ENCODE assay signal across 8 mouse cellular contexts in genomic region chr4:118260551-118261267, GRCm38 (mm10). TPM values are rescaled to one million over a fixed set of nuclear protein-coding genes. Genes with fewer than 3 reads are reported as not detected.
DNase-seq lines count a peak whose midpoint lies in the region; ATAC-seq and TF ChIP-seq lines count a peak whose summit lies in the region.

No protein-coding gene starts in this region.

- H3K4me1 ChIP-seq in forebrain, embryonic 14.5 days (ENCODE audit: control insufficient read depth, insufficient read depth, low read length) = peaks cover 57% of the 10 kb centered on the region
- H3K4me1 ChIP-seq in hindbrain, embryonic 13.5 days (replicated peaks) = peaks cover 91% of the 10 kb centered on the region
- peaks cover 5% of the 10 kb centered on the region; the same call in 1 of the 2 replicates for H3K4me1 ChIP-seq in lung, postnatal 0 days (ENCODE audit: insufficient read depth, low read depth, low read length)

- peak overlapping the region; percentile 66 for H3K9ac ChIP-seq in forebrain, embryonic 14.5 days (ENCODE audit: low read length)
- peak overlapping the region; percentile 77 for H3K9ac ChIP-seq in hindbrain, embryonic 13.5 days
- no peak overlapping the region for H3K9ac ChIP-seq in lung, postnatal 0 days (replicated peaks; ENCODE audit: low read depth)

- TF ChIP-seq CTCF in lung, postnatal 0 days (IDR thresholded peaks at IDR 0.05) = no peak

- peaks cover 24% of the 10 kb centered on the region for H3K36me3 ChIP-seq in forebrain, embryonic 14.5 days (ENCODE audit: control insufficient read depth, insufficient read depth, low read length)
- H3K36me3 ChIP-seq in hindbrain, embryonic 13.5 days = peaks cover 21% of the 10 kb centered on the region
- H3K36me3 ChIP-seq in lung, postnatal 0 days (ENCODE audit: insufficient read depth, low read length) = 0 out of 2 replicates have a peak, but pooled peaks cover 3% of the 10 kb centered on the region

- under 1% methylated on average over 35 of the region's 39 CpGs for WGBS in forebrain, embryonic 14.5 days
- under 1% methylated on average over 39 of the region's 39 CpGs for WGBS in hindbrain, embryonic 13.5 days
- WGBS in lung, postnatal 0 days = under 1% methylated on average over 35 of the region's 39 CpGs

- no peaks in the 10 kb centered on the region for H3K9me3 ChIP-seq in forebrain, embryonic 14.5 days (replicated peaks; ENCODE audit: control insufficient read depth, low read length)
- no peaks in the 10 kb centered on the region for H3K9me3 ChIP-seq in hindbrain, embryonic 13.5 days
- H3K9me3 ChIP-seq in lung, postnatal 0 days (ENCODE audit: low read length) = no peaks in the 10 kb centered on the region

- H3K27ac ChIP-seq in forebrain, embryonic 14.5 days (ENCODE audit: low read depth, low read length) = peak overlapping the region; percentile 78
- peak overlapping the region; percentile 82 for H3K27ac ChIP-seq in hindbrain, embryonic 13.5 days
- H3K27ac ChIP-seq in lung, postnatal 0 days (ENCODE audit: low read length) = peak overlapping the region; percentile 69

- no peaks in the 10 kb centered on the region for H3K27me3 ChIP-seq in forebrain, embryonic 14.5 days (replicated peaks; ENCODE audit: control insufficient read depth, insufficient read depth, low read length)
- no peaks in the 10 kb centered on the region for H3K27me3 ChIP-seq in hindbrain, embryonic 13.5 days
- no peaks in the 10 kb centered on the region for H3K27me3 ChIP-seq in lung, postnatal 0 days (replicated peaks; ENCODE audit: insufficient read depth, low read length)

- peak overlapping the region; percentile 73 for H3K4me2 ChIP-seq in forebrain, embryonic 14.5 days (ENCODE audit: low read length)
- peak overlapping the region; percentile 73 for H3K4me2 ChIP-seq in hindbrain, embryonic 13.5 days
- peak overlapping the region; percentile 70 for H3K4me2 ChIP-seq in lung, postnatal 0 days (replicated peaks; ENCODE audit: low read depth, low read length)

- peak; percentile 30 for DNase-seq in T-cell, adult 2 months (ENCODE audit: low spot score)
- DNase-seq in forebrain, embryonic 14.5 days (ENCODE audit: low spot score) = peak; percentile 82
- DNase-seq in layer of hippocampus, postnatal 25 days (ENCODE audit: extremely low spot score in 1 of 2, low spot score in 1 of 2) = peak; percentile 52 to 58
- DNase-seq in lung, postnatal 0 days (ENCODE audit: low spot score) = peak; percentile 81
- peak; percentile 86 for DNase-seq in retina, postnatal 1 day

- H3K4me3 ChIP-seq in forebrain, embryonic 14.5 days (ENCODE audit: low read depth, low read length) = peak overlapping the region; percentile 40
- peak overlapping the region; percentile 48 for H3K4me3 ChIP-seq in hindbrain, embryonic 13.5 days
- peak overlapping the region; percentile 39 for H3K4me3 ChIP-seq in lung, postnatal 0 days (ENCODE audit: low read depth, low read length)

- no peak for TF ChIP-seq EP300 in lung, postnatal 0 days (IDR thresholded peaks at IDR 0.05)

- ATAC-seq in cerebellum, adult (ENCODE audit: insufficient number of reproducible peaks, low FRiP score, low TSS enrichment) = peak; percentile 36; the same call in 1 of the 2 replicates
- peak; percentile 64 for ATAC-seq in forebrain, embryonic 14.5 days
- peak; percentile 62 for ATAC-seq in hindbrain, embryonic 13.5 days (ENCODE audit: low FRiP score)
- ATAC-seq in lung, postnatal 0 days = peak; percentile 76
- no peak for ATAC-seq in monocyte, adult 5-6 weeks (replicated peaks; ENCODE audit: insufficient number of reproducible peaks, low FRiP score, low TSS enrichment, poor library complexity, severe bottlenecking)

RNA-seq across cellular contexts. Expression of gene Ptprf, which starts 30.5 kb away (rescaled TPM):
- polyA plus RNA-seq in forebrain, embryonic 14.5 days (2014; fragmentation: Nextera tagmentation; extraction: Ambion mirVana) = 42.0 and 50.2 TPM in 2 replicates
- 79.7 and 82.0 TPM in 2 replicates for polyA plus RNA-seq in hindbrain, embryonic 13.5 days (2015; fragmentation: Nextera tagmentation; extraction: Ambion mirVana)
- 10 to 100 TPM; 86.9 to 88.0 TPM for total RNA-seq in layer of hippocampus, postnatal 25 days (2021)
- 65.1 and 85.0 TPM in 2 replicates for polyA plus RNA-seq in lung, postnatal 0 days (2015; fragmentation: Nextera tagmentation; extraction: Ambion mirVana)
- total RNA-seq in monocyte, adult 5-6 weeks (2017) = not detected in 3 replicates

Comparison
In these comparisons a context has a peak if more than half of its experiments do, and no peak if none do; other contexts are left out.
1. DNase-seq: peak in every context shown above with its lines; median percentile 86 in retina, postnatal 1 day; 82 in forebrain, embryonic 14.5 days; 81 in lung, postnatal 0 days; 55 in layer of hippocampus, postnatal 25 days; 30 in T-cell, adult 2 months.